Mouse (Mus musculus): ENCODE results near the gene E2f2. TPM values are rescaled to one million over a fixed set of nuclear protein-coding genes. Genes with fewer than 3 reads are reported as not detected.

The E2f2 gene
- polyA plus RNA-seq, 1 experiment: 0.67 TPM

DNA sequence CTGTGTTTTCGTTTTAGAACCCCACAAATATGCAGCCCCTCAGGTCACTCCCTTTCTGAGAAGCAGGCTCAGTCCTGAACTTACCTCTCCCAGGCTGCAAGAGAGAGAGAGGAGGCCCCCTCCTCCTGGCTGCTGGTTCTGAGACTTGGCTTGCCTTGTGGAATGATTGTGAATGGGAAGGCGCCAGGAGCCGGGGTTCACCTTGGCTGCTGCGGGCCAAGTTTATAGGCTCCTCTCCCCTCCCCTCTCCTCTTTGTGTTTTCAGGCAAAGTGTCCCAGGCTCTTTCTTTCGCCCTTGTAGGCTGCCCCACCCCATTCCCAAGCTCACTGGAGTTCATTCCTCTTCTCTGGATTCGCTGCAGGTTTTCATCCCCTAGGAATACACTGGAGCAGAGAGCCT, 34.7 kb downstream of the E2f2 start:
- Histone ChIP-seq H3K27ac (ENCODE audit: insufficient read depth, low read length) (no peak overlapping the region), H3K4me1 (ENCODE audit: control insufficient read depth, insufficient read depth, low read length) (no peaks in the 10 kb centered on the region), H3K4me3 (ENCODE audit: insufficient read depth, low read length) (peak overlapping the region; percentile 69)
- TF ChIP-seq CTCF (IDR thresholded peaks at IDR 0.05; ENCODE audit: extremely low read depth, insufficient read depth, low read length): no peak
- no peak for TF ChIP-seq POLR2A (IDR thresholded peaks at IDR 0.05; ENCODE audit: extremely low read depth, insufficient read depth, low read length)

DNA sequence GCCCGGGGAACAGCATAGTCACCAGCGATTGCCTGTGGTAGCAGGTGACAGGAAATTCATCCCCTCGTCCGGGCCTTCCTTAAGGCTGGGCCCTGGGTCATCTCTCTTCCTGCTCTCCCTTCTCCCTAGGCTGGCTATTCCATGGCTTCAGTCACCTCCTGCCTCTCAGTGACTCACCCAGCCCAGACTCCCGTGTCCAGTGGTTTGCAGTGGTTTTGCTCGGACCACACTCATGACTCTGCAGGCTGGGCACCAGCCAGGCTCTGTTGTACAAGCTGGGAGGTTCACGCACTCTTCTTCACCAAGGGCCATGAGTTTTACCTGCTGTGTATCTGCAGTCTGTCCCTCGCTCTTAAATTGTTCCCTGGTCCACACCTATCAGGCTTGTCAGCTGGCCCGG, 38.7 kb downstream of the E2f2 start:
- Histone ChIP-seq H3K27ac (ENCODE audit: insufficient read depth, low read length) (no peak overlapping the region), H3K4me1 (ENCODE audit: control insufficient read depth, insufficient read depth, low read length) (no peaks in the 10 kb centered on the region), H3K4me3 (ENCODE audit: insufficient read depth, low read length) (no peak overlapping the region)
- no peak for TF ChIP-seq CTCF (IDR thresholded peaks at IDR 0.05; ENCODE audit: extremely low read depth, insufficient read depth, low read length)
- TF ChIP-seq POLR2A (IDR thresholded peaks at IDR 0.05; ENCODE audit: extremely low read depth, insufficient read depth, low read length): no peak

DNA sequence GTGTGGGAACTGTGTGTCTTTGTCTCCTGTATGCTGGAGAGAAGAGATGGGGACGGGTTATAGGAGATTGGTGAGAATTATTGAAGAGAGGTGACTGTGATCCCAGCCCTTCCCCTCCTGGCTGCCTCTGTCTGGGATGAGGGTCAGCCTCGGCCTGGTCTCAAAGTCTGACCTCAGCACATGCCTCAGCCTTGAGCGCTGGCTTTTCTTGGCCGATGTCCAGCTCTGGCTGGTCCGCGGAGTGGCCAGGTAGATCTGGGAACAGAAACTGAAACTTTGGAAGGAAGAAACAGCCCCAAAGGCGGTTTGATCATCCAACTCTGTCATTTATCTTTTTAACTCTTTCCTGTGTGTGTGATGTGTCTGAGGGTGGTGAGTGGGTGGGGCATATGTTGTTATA, 41.4 kb downstream of the E2f2 start:
- no peaks in the 10 kb centered on the region for H3K4me1 ChIP-seq (ENCODE audit: control insufficient read depth, insufficient read depth, low read length)
- no peak overlapping the region for H3K4me3 ChIP-seq (ENCODE audit: insufficient read depth, low read length)
- no peak for TF ChIP-seq CTCF (IDR thresholded peaks at IDR 0.05; ENCODE audit: extremely low read depth, insufficient read depth, low read length)
- TF ChIP-seq POLR2A (IDR thresholded peaks at IDR 0.05; ENCODE audit: extremely low read depth, insufficient read depth, low read length): no peak
- H3K27ac ChIP-seq (ENCODE audit: insufficient read depth, low read length): no peak overlapping the region

DNA sequence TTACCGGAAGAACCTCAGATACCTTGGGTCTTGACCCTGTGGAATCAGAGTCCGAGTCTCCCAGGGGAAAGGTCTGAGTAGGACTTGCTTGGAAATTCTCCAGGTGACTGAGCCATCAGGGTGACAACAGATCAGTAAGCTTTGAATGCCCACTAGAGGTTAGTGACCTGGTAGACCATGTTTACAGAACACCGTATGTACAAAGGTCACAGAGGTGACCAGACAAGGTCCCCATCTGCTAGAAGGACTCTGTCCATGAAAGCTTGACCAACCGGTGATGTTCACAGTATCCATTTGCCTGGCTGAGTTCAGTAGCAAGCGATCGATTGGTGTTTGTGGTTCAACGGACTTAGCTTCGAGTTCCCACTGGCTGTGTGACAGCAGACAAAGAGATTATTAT, 42.6 kb downstream of the E2f2 start:
- no peak for TF ChIP-seq CTCF (IDR thresholded peaks at IDR 0.05; ENCODE audit: extremely low read depth, insufficient read depth, low read length)
- Histone ChIP-seq H3K4me1 (ENCODE audit: control insufficient read depth, insufficient read depth, low read length) (no peaks in the 10 kb centered on the region), H3K4me3 (ENCODE audit: insufficient read depth, low read length) (no peak overlapping the region), H3K27ac (ENCODE audit: insufficient read depth, low read length) (no peak overlapping the region)

DNA sequence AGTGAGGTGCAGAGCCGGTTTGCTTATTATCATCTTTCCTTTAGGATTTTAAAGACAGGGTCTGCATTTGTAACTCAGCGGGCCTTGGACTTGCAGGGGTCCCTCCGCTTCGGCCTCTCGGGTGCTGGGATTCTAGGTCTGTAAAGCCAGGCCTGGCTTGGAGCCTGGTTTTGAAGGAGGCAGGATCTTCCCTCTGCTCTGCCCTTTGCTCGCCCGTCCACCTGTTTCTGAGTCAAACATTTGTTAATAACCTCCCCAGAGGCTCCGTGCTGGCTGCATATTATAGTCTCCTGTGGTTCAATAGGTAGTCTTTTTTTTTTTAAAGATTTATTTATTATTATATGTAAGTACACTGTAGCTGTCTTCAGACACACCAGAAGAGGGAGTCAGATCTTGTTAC, 43.4 kb downstream of the E2f2 start:
- no peak overlapping the region for H3K27ac ChIP-seq (ENCODE audit: insufficient read depth, low read length)
- no peak for TF ChIP-seq POLR2A (IDR thresholded peaks at IDR 0.05; ENCODE audit: extremely low read depth, insufficient read depth, low read length)
- no peak for TF ChIP-seq CTCF (IDR thresholded peaks at IDR 0.05; ENCODE audit: extremely low read depth, insufficient read depth, low read length)
- H3K4me1 ChIP-seq (ENCODE audit: control insufficient read depth, insufficient read depth, low read length): no peaks in the 10 kb centered on the region
- no peak overlapping the region for H3K4me3 ChIP-seq (ENCODE audit: insufficient read depth, low read length)

DNA sequence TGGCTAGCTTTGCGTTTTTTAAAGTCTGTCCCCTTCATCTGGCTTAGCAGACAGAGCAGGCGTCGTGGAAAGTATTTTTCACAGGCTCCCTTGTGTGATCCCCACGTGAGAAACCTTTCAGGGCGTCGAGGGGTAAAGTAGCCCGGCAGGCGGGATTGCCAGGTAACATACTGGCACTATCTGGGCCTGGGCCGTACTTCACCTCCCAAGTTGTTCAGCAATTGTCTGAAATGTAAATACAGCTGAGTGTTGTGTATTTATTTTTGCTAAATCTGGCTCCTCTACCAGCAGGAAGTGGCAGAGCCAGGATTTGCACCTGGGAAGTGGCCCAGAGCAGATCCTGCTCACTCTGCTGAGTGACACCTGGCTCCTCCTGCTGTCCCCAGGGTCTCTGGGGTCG, 44.9 kb downstream of the E2f2 start:
- TF ChIP-seq CTCF (IDR thresholded peaks at IDR 0.05; ENCODE audit: extremely low read depth, insufficient read depth, low read length): no peak
- no peak for TF ChIP-seq POLR2A (IDR thresholded peaks at IDR 0.05; ENCODE audit: extremely low read depth, insufficient read depth, low read length)
- Histone ChIP-seq H3K27ac (ENCODE audit: insufficient read depth, low read length) (no peak overlapping the region), H3K4me1 (ENCODE audit: control insufficient read depth, insufficient read depth, low read length) (no peaks in the 10 kb centered on the region), H3K4me3 (ENCODE audit: insufficient read depth, low read length) (no peak overlapping the region)

DNA sequence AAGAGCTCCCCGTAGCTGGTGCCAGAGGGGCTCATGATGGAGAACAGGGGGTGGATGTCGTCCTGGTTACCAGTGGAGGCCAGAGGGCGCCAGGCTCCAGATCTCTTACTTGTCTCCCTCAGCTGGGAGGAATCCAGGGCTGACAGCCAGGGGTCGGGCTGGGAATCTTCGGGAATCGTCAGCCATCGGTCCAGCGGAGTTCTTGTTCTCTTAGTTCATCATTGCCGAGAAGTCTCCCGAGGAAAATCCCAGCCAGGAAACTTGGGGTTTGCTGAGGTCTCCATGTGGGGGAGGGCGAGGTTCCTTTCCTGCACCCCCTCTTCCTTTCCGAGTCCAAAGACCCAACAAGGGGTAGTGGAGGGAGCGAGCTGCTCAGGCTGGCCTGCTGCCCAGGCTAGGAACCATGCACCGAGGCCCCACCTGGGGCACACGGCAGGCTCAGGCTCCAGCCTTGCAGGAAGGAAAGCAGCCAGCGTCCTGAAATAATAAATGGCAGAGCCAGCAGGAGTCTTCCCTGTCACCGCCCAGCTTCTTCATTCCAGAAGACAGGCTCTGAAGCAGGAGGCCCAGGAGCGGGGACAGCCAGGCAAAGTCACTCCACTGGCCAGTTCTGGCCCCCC, 46.5 kb downstream of the E2f2 start:
- H3K4me1 ChIP-seq (ENCODE audit: control insufficient read depth, insufficient read depth, low read length): no peaks in the 10 kb centered on the region
- H3K27ac ChIP-seq (ENCODE audit: insufficient read depth, low read length): no peak overlapping the region
- H3K4me3 ChIP-seq (ENCODE audit: insufficient read depth, low read length): no peak overlapping the region
- TF ChIP-seq CTCF (IDR thresholded peaks at IDR 0.05; ENCODE audit: extremely low read depth, insufficient read depth, low read length) (no peak), POLR2A (IDR thresholded peaks at IDR 0.05; ENCODE audit: extremely low read depth, insufficient read depth, low read length) (no peak)

DNA sequence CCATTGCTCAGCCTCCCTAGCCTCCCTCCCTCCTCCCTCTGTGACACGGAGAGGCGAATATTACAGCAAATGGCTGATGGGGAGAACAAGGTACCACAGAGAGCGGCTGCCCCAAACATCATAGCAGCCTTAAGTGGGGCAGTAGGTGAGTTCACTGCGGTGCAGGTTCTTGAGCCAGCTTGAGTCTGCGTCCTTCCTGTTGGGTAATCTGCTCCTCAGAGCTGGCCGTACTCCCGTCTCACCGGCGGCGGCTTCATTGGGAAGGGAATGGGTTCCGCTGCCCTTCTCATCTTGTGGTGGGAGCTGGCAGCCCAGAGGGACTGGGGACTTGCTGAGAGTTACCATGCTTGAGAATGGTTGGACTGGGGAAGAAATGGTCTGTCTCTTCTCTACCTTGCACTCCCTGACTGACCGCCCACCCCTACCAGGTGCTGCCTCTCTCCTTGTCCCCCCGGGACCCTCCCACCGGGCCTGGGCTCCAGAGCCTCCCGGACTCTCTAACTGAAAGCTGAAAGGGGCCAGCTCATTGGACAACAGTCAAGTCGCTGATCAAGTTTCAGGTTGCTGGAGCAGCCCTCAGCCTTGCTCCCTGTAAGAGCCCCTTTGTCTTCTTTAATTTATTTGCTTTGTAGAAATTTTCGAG, 48.1 kb downstream of the E2f2 start:
- no peak overlapping the region for H3K27ac ChIP-seq (ENCODE audit: insufficient read depth, low read length)
- peaks cover 4% of the 10 kb centered on the region for H3K4me1 ChIP-seq (ENCODE audit: control insufficient read depth, insufficient read depth, low read length)
- TF ChIP-seq POLR2A (IDR thresholded peaks at IDR 0.05; ENCODE audit: extremely low read depth, insufficient read depth, low read length) (no peak), CTCF (IDR thresholded peaks at IDR 0.05; ENCODE audit: extremely low read depth, insufficient read depth, low read length) (no peak)
- no peak overlapping the region for H3K4me3 ChIP-seq (ENCODE audit: insufficient read depth, low read length)

DNA sequence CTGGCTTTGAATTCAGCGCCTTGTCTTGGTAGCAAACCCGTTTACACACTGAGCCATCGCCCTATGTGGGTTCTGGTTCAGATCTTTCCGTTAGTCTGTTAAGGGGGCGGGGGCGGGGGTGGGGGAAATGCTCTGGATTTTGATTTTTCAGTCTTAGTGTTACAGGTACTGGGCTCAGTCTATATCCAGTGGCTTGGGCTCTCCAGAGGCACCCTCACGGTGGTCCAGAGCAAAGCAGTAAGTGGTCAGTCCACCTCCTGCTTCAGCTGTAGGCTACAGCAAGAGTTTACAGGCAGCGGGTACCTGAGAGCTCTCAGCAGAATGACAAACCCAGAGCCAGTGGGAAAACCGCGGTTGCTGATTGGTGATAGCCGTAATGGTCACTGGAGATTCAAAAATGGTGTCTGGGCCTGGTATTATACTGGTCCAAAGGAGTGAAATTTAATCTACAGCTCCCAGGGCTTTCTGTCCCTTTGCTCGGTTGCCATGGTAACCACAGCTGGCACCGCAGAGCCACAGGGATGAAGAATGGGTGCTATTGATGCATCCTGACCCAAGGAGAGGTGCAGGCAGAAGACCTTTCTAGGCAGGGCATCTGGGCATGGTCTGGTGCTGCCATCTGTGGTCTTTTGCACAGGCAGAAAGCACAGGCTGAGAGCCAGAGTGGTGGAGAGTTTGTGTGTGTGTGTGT, 51.5 kb downstream of the E2f2 start:
- H3K27ac ChIP-seq (ENCODE audit: insufficient read depth, low read length): no peak overlapping the region

DNA sequence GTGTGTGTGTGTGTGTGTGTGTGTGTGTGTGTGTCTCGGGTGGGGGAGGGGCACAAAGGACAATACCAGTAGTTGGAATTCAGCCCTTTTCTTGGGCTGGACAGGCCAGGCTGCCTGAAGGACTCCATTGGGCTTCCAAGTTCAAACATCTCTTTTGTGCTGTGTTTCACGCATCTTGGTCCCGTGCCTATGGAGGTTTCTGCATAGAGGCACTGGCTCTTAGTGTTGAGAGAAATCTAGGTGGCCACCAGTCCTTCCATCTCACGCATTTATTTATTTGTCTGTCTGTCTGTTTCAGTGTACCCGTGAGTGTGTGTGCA, 52.0 kb downstream of the E2f2 start:
- peaks cover 4% of the 10 kb centered on the region for H3K4me1 ChIP-seq (ENCODE audit: control insufficient read depth, insufficient read depth, low read length)
- no peak for TF ChIP-seq CTCF (IDR thresholded peaks at IDR 0.05; ENCODE audit: extremely low read depth, insufficient read depth, low read length)
- TF ChIP-seq POLR2A (IDR thresholded peaks at IDR 0.05; ENCODE audit: extremely low read depth, insufficient read depth, low read length): no peak
- H3K27ac ChIP-seq (ENCODE audit: insufficient read depth, low read length): 0 out of 2 replicates have a peak overlapping the region, but pooled peaks have one; percentile 35
- H3K4me3 ChIP-seq (ENCODE audit: insufficient read depth, low read length): no peak overlapping the region

More for the DNA sequence above, 51.5 kb downstream of the E2f2 start:
- Histone ChIP-seq H3K4me3 (ENCODE audit: insufficient read depth, low read length) (no peak overlapping the region), H3K4me1 (ENCODE audit: control insufficient read depth, insufficient read depth, low read length) (peaks cover 4% of the 10 kb centered on the region)
- TF ChIP-seq CTCF (IDR thresholded peaks at IDR 0.05; ENCODE audit: extremely low read depth, insufficient read depth, low read length): 0 out of 2 replicates have a peak, but pooled peaks have one; percentile 20
- no peak for TF ChIP-seq POLR2A (IDR thresholded peaks at IDR 0.05; ENCODE audit: extremely low read depth, insufficient read depth, low read length)
